Mouse (Mus musculus) neutrophil, adult 59 days (primary cell): ENCODE results near the gene Fut2. TPM values are rescaled to one million over a fixed set of nuclear protein-coding genes. Genes with fewer than 3 reads are reported as not detected.

Experiments used
- total RNA-seq, 2 experiments: library from RNA; stranded (reverse); gene quantifications; 1 replicate in 1 of 2; 2 replicates in 1 of 2; pipeline ENCODE4 v1.2.4; 2023

The Fut2 gene
- not detected for total RNA-seq

DNA sequence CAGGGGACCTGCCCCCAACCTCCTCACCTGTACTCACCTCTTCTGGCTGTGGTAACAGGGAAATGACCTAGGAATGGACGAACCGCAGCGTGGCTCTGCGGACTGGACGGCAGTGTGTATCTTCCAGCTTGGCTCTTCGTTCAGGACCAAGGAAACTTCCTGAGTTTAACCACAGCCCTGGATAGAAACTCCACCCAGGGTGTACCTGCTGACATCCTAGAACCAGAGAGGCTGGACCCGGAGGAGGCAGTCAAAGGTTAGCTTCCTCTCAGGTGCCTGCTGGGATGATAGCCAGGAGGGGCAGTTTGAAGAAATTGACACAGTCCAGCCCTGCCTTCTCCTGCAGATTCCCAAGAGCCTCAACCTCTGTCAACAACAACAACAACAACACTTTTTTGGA is at the start of gene Fut2:
Gene Fut2, minus strand, starts transcription at position 234 of the 400 bp plus-strand sequence.

DNA sequence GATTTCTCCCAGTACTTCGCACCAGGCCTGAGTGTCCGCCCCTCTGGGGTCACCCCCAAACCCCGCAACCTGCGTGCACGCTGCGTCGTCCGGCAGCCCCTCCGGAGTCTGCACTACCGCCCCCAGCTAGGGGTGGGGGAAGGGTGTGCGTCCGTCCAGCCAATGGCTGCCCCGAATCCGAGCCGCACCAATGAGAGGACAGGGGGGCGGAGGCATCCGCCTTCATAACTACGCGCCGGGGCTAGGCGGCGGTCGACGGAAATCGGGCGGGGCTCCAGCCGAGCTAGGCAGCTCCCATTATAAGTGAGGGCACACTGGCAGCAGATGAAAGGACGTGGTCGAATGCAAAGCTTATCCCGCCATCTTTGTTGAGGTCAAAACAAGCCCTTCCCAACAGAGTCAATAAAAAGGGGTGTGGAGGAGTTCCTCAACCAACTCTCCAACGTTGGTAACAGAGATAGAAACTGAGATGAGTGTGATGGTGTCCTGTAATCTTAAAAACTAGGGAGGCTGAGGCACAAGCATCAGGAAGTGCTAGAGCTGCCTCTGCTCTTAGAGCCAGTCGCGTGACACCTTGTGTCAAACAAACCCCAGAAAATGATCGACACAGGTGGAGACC is 49.0 kb upstream of the Fut2 start, which contains the start of gene Rpl18:
Gene Rpl18, plus strand, starts transcription at position 368 of the 619 bp plus-strand sequence.

DNA sequence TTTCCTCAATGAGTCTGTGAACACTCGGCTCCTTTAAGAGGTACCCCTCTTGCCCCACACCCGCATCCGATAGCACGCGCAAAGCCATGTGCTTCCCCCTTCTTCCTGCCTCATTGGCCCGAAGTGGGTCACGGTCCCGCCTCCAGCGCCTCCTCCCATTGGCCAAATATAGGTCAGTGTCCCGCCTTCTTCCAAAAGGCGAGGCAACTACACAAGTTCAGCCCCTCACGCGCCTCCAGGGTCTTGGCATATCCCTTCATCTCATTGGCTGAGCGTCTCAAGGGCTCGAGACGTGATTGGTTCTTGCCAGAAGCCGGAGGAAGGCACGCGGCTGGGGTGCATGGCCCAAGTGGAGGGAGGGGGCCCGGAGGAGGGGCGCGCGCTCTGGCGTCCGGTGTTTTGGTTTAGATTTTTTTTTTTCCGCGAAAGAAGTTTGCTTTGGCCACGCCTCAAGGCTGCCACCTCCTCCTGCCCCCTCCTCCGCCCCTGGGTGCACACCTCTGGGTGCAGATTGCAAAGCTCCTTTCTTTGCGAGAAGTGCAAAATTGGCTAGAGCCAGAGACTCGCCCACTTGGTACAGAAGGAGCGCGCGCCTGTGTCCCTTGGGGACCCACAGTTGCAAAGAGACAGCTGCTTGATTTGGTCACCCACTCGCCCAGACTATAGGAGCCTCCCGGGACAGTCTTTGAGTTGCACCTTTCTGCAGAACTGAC is 38.7 kb upstream of the Fut2 start, which contains the start of gene Dbp:
Gene Dbp, plus strand, starts transcription at position 359 of the 713 bp plus-strand sequence.

DNA sequence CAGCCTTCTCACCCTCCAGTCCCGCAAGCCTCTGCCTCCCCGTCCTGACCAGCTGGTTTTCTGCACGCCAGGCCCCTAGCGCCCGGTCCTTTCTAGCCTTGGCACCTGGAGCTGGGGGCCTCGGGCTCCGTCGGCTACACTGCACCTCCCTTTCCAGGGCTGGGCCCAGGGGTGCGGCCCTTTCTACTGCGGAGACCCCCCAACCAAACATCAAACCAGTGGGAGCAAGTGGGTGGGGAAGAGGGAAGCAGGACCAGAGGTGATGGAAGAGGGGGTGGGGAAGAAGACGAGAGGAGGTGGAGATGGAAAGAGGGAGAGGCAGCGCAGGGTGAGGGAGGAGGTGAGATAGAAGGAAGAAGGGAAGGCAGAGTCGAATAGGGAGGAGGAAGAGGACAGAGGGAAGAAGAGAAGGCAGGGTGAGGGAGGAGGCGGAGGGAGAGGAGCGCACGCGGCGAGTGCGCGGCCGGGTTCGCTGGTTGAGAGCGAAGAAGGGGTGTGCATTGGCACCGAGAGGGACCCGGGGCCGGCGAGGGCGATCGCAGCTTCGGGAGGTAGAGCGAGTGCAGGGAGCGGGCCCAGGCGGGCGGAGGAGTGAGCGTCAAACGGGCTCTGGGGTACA is 33.4 kb upstream of the Fut2 start, which contains the start of gene Car11:
Gene Car11, plus strand, starts transcription at position 321 of the 619 bp plus-strand sequence.

DNA sequence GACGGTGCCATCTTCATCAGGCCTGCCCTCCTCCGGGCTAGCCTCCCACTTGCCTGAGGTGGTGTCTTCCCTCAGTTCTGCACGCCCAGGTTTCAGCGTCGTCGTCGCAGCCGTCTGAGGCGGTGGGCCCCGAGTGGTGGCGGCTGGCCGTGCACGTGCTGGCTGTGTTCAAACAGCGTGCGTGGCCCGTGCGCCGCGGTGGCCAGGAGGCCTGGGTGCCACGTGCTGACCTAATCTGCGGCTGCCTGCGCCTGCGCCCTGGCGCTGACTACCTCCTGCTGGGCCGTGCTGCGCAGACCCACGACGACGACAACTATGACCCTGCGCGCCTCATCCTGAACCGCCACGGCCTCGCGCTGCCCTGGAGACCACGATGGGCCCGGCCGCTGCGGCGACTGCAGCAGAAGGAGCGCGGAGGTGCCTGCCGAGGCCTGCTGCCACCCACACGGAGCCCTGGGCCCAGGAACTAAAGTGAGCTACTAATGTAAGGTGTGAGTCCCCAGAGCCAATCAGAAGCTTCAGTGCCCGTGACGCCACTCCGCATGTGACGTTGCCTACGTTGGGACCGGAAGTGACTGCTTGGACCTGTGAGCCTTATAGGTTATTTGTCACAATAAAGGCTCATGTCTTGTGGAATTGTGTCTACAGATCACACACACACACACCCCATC is 27.9 kb upstream of the Fut2 start, which contains the start of gene Sec1:
Gene Sec1, minus strand, starts transcription at position 482 of the 671 bp plus-strand sequence.

DNA sequence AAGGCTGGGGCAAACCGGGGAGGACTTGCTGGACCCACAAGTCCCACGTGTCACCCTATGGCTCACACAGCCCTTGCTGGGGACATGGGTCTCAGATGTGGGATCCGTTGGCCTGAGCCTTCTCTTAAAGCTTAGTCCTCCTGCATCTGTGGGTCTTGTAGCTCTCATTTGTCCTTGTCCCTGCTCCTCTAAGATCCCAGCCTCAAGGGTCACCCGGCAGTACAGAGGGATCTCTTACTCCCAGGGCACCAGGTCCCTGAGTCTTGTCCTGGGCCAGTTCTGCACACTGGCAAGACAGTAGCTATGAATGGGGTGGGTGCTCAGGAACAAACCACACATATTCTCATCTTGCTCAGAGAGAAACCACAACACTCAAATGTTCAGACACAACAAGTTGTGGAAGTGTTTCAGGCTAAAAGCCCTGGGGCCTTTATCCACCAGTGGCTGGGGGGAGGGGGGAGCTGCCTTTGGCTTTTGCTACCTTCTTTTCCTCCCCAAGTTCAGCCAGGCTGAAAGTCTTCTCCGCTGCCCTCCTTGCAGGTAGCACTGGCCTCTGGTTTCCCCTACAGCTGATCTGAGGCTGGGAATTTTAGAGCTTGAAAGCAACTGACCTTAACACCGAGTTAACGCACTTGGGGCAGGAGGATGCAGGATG is 17.3 kb upstream of the Fut2 start, which contains the start of gene Ntn5:
Gene Ntn5, plus strand, starts transcription at position 627 of the 655 bp plus-strand sequence.

DNA sequence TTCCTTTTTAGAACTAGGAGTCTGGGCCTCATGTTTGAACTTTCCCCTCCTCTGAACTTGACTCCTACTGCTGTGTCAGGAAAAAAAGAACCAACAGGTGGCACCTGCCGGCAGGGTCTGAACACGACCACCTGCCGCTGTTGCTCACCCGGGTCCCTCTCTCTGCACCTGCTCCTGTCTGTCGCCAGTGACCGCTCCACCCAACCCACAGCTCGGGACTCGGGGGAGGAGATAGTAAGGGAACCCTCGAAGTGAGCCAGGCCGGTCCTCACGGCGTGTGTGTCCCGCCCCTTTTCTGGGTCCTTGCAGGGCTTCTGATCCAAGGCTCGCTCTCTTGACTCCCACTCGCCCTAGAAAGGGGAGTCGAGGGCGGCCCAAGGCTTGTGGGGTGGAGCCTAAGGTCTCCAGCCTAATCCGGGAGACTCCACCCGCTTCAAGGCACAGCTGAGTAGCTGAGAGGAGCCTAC is 26.6 kb downstream of the Fut2 start, which contains the start of gene Mamstr:
Gene Mamstr, plus strand, starts transcription at position 417 of the 467 bp plus-strand sequence.

DNA sequence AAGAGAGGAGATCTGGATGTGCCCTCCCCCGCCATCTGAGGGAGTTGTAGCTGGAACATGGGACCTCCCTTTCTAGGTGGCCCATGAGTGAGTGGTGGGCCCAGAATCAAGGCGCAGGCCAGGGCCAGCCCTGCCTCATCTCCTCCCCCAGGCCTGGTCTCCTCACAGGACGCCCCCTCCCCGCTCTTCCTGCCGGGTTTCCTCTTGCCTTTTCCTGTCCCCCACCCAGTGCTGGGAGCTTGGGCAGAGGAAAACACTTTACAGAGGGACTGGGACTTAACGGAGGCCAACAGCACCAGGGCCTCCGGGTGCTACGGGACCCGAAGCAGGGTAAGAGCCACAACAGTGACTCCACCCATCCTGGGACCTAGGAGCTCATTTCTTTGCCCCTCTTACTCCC is 38.9 kb downstream of the Fut2 start, which contains the start of gene Rasip1:
Gene Rasip1, plus strand, starts transcription at position 228 of the 400 bp plus-strand sequence.

GRCm38 (mm10) chr7:45621443-45621842 is 44.8 kb downstream of the Fut2 start, which contains the start of gene Izumo1:
TSS of gene Izumo1 (plus strand) at chr7:45621811.

GRCm38 (mm10) chr7:45617042-45617695 is 49.0 kb downstream of the Fut2 start, which contains the start of gene Fut1:
TSS of gene Fut1 (plus strand) at chr7:45617289.

Other genes with a start within 250 kb of the Fut2 start
- gene Lhb, start 245.6 kb downstream of the Fut2 start, total RNA-seq: not detected
- 10 to 100 TPM; 49.3 to 67.0 TPM for gene Gys1, start 231.6 kb downstream of the Fut2 start, total RNA-seq
- gene Ruvbl2, start 228.3 kb downstream of the Fut2 start, total RNA-seq: 10 to 100 TPM; 31.3 to 32.1 TPM
- 1,000 to 10,000 TPM; 1,155 to 1,244 TPM for gene Ftl1, start 206.5 kb downstream of the Fut2 start, total RNA-seq
- gene Bax, start 199.5 kb downstream of the Fut2 start, total RNA-seq: 10 to 100 TPM; 42.2 to 50.4 TPM
- not detected for gene Tulp2, start 184.5 kb downstream of the Fut2 start, total RNA-seq
- gene Gm45808, start 179.6 kb downstream of the Fut2 start, total RNA-seq: 1 to 10 TPM in 1 of 2 experiments, under 1 TPM in 1; 0.80 to 1.9 TPM
- gene Dhdh, start 177.6 kb downstream of the Fut2 start, total RNA-seq: 1 to 10 TPM; 6.0 to 7.5 TPM
- gene Nucb1, start 156.0 kb downstream of the Fut2 start, total RNA-seq: 100 to 1,000 TPM; 103 to 126 TPM
- 100 to 1,000 TPM; 173 to 218 TPM for gene Ppp1r15a, start 140.1 kb downstream of the Fut2 start, total RNA-seq
- not detected for gene Plekha4, start 140.1 kb downstream of the Fut2 start, total RNA-seq
- not detected for gene Hsd17b14, start 111.5 kb downstream of the Fut2 start, total RNA-seq
- 10 to 100 TPM; 32.2 to 35.8 TPM for gene Bcat2, start 96.2 kb downstream of the Fut2 start, total RNA-seq
- not detected for gene Fgf21, start 50.9 kb downstream of the Fut2 start, total RNA-seq
- 1 to 10 TPM in 1 of 2 experiments, not detected in 1; 1.2 TPM for gene Fut1, start 49.1 kb downstream of the Fut2 start, total RNA-seq
- gene Izumo1, start 44.6 kb downstream of the Fut2 start, total RNA-seq: under 1 TPM in 1 of 2 experiments, not detected in 1; 0.47 TPM
- gene Rasip1, start 38.9 kb downstream of the Fut2 start, total RNA-seq: 1 to 10 TPM; 2.6 to 2.7 TPM
- gene Mamstr, start 26.4 kb downstream of the Fut2 start, total RNA-seq: under 1 TPM; 0.07 to 0.11 TPM
- gene Ntn5, start 17.6 kb upstream of the Fut2 start, total RNA-seq: not detected
- under 1 TPM in 1 of 2 experiments, not detected in 1; 0.18 TPM for gene Sec1, start 28.0 kb upstream of the Fut2 start, total RNA-seq
- gene Car11, start 33.4 kb upstream of the Fut2 start, total RNA-seq: not detected
- gene Dbp, start 38.7 kb upstream of the Fut2 start, total RNA-seq: 1 to 10 TPM; 7.5 to 9.2 TPM
- 100 to 1,000 TPM; 750 to 815 TPM for gene Rpl18, start 49.1 kb upstream of the Fut2 start, total RNA-seq
- 10 to 100 TPM; 52.8 to 54.1 TPM for gene Sphk2, start 51.6 kb upstream of the Fut2 start, total RNA-seq
- under 1 TPM; 0.13 to 0.36 TPM for gene Fam83e, start 54.8 kb upstream of the Fut2 start, total RNA-seq
- gene Spaca4, start 59.4 kb upstream of the Fut2 start, total RNA-seq: not detected
- under 1 TPM in 1 of 2 experiments, not detected in 1; 0.22 TPM for gene Lmtk3, start 117.3 kb upstream of the Fut2 start, total RNA-seq
- gene Sult2b1, start 118.3 kb upstream of the Fut2 start, total RNA-seq: not detected
- gene Cyth2, start 148.2 kb upstream of the Fut2 start, total RNA-seq: 10 to 100 TPM; 90.5 to 95.6 TPM
- under 1 TPM; 0.22 to 0.40 TPM for gene Kcnj14, start 158.4 kb upstream of the Fut2 start, total RNA-seq
- 1 to 10 TPM; 6.7 to 7.6 TPM for gene Grwd1, start 164.6 kb upstream of the Fut2 start, total RNA-seq
- 10 to 100 TPM; 68.9 to 69.8 TPM for gene Kdelr1, start 206.4 kb upstream of the Fut2 start, total RNA-seq
- gene Grin2d, start 212.0 kb upstream of the Fut2 start, total RNA-seq: under 1 TPM; 0.13 to 0.29 TPM
- not detected for gene Syngr4, start 230.3 kb upstream of the Fut2 start, total RNA-seq
- gene Tmem143, start 230.5 kb upstream of the Fut2 start, total RNA-seq: 1 to 10 TPM; 4.9 to 7.9 TPM